Mouse (Mus musculus) embryonic facial prominence, embryonic 14.5 days (tissue): Measurements from ENCODE around the gene Unk. TPM values are rescaled to one million over a fixed set of nuclear protein-coding genes. Genes with fewer than 3 reads are reported as not detected.
"Not testable (repeated sequence)": the region's sequence is repeated elsewhere in the genome, so short reads cannot be mapped to it uniquely, and the experiment has no call there.

ENCODE experiments used
- ATAC-seq: fragments of 200-750 bp; cut with Nextera tagmentation; 2 replicates; pipeline ENCODE4 v1.8.0; 2017; ENCODE audit warnings: low read depth, moderate number of reproducible peaks, moderate TSS enrichment
- DNase-seq: peaks from one replicate; pipeline ENCODE4 v3.0.0-alpha.2; 2015; ENCODE audit warnings: low spot score
- H3K27ac ChIP-seq: fragments of 300-500 bp; sonication (generic); replicated peaks from 2 replicates; pipeline ENCODE4 v1.5.1; 2014; ENCODE audit warnings: low read depth, mild to moderate bottlenecking, low read length, moderate library complexity
- H3K27me3 ChIP-seq: fragments of 300-500 bp; sonication (generic); replicated peaks from 2 replicates; pipeline ENCODE4 v1.6.1; 2014; ENCODE audit warnings: low read length; ENCODE audit not compliant: control insufficient read depth, insufficient read depth
- H3K36me3 ChIP-seq: fragments of 300-500 bp; sonication (generic); 2 replicates; pipeline ENCODE4 v1.6.1; 2014; ENCODE audit warnings: low read length, mixed read lengths; ENCODE audit not compliant: control insufficient read depth, insufficient read depth
- H3K4me1 ChIP-seq: fragments of 300-500 bp; sonication (generic); 2 replicates; pipeline ENCODE4 v1.6.1; 2014; ENCODE audit warnings: antibody characterized with exemption, low read length; ENCODE audit not compliant: control insufficient read depth, insufficient read depth
- H3K4me2 ChIP-seq: fragments of 300-500 bp; sonication (generic); 2 replicates; pipeline ENCODE4 v1.6.1; 2014; ENCODE audit warnings: low read depth, mild to moderate bottlenecking, low read length, moderate library complexity, mixed read lengths
- H3K4me3 ChIP-seq: fragments of 300-500 bp; sonication (generic); 2 replicates; pipeline ENCODE4 v1.5.1; 2014; ENCODE audit warnings: low read depth, mild to moderate bottlenecking, low read length
- H3K9ac ChIP-seq: fragments of 300-500 bp; sonication (generic); 2 replicates; pipeline ENCODE4 v1.6.1; 2014; ENCODE audit warnings: low read depth, mild to moderate bottlenecking, low read length, moderate library complexity, mixed read lengths
- H3K9me3 ChIP-seq: fragments of 300-500 bp; sonication (generic); 2 replicates; pipeline ENCODE4 v1.6.1; 2016; ENCODE audit warnings: low read length; ENCODE audit not compliant: control insufficient read depth
- WGBS: fragments of 180-500 bp; shearing (Covaris S2); extraction: QIAGEN DNeasy Blood & Tissue Kit; methylation state at CpG from one replicate; pipeline ENCODE4 v1.1.7; 2014; 5-methylcytosine and 5-hydroxymethylcytosine counted together
- polyA plus RNA-seq: library from polyadenylated mRNA; unstranded; fragments of >200 nt; fragmentation: Nextera tagmentation; extraction: Ambion mirVana; gene quantifications from 2 replicates; pipeline ENCODE4 v1.2.1, GENCODE M21; 2014

Unk gene
- polyA plus RNA-seq, 1 experiment from 2014 or later: 25.1 TPM

GRCm38 (mm10) chr11:116089545-116089944 is 59.4 kb downstream of the Unk start:
- WGBS: 87% methylated on average over 6 of the region's 6 CpGs
- Histone ChIP-seq H3K36me3 (no peaks in the 10 kb centered on the region), H3K4me3 (no peak overlapping the region), H3K27ac (no peak overlapping the region), H3K9ac (no peak overlapping the region), H3K4me2 (no peak overlapping the region), H3K4me1 (peaks cover 12% of the 10 kb centered on the region), H3K27me3 (no peaks in the 10 kb centered on the region), H3K9me3 (no peaks in the 10 kb centered on the region)
- DNase-seq (no peak), ATAC-seq (no peak)

GRCm38 (mm10) chr11:116091591-116091990 is 61.5 kb downstream of the Unk start:
- Histone ChIP-seq H3K9ac (no peak overlapping the region), H3K4me3 (no peak overlapping the region), H3K4me1 (no peaks in the 10 kb centered on the region), H3K36me3 (no peaks in the 10 kb centered on the region), H3K27ac (no peak overlapping the region), H3K9me3 (peaks cover 2% of the 10 kb centered on the region; the same call in 1 of the 2 replicates), H3K27me3 (no peaks in the 10 kb centered on the region), H3K4me2 (no peak overlapping the region)
- WGBS: 77% methylated on average over 6 of the region's 6 CpGs
- ATAC-seq (no peak), DNase-seq (no peak)

GRCm38 (mm10) chr11:116092959-116093358 is 62.8 kb downstream of the Unk start:
- not testable (repeated sequence) for ATAC-seq, H3K4me2 ChIP-seq, DNase-seq, H3K9ac ChIP-seq, H3K36me3 ChIP-seq, H3K4me3 ChIP-seq, H3K9me3 ChIP-seq, H3K27me3 ChIP-seq, H3K27ac ChIP-seq, H3K4me1 ChIP-seq
- WGBS: 88% methylated on average over 6 of the region's 6 CpGs

GRCm38 (mm10) chr11:116093771-116094565 is 63.8 kb downstream of the Unk start:
- H3K27me3 ChIP-seq: no peaks in the 10 kb centered on the region
- no peaks in the 10 kb centered on the region for H3K36me3 ChIP-seq
- no peak overlapping the region for H3K27ac ChIP-seq

GRCm38 (mm10) chr11:116095573-116095972 is 65.5 kb downstream of the Unk start:
- ATAC-seq (no peak), DNase-seq (no peak)
- H3K4me3 ChIP-seq: no peak overlapping the region
- no peaks in the 10 kb centered on the region for H3K36me3 ChIP-seq
- WGBS: 63% methylated on average over 3 of the region's 3 CpGs
- H3K4me2 ChIP-seq: no peak overlapping the region
- H3K4me1 ChIP-seq: no peaks in the 10 kb centered on the region
- no peak overlapping the region for H3K27ac ChIP-seq
- peaks cover 5% of the 10 kb centered on the region; the same call in 1 of the 2 replicates for H3K9me3 ChIP-seq
- H3K9ac ChIP-seq: no peak overlapping the region
- H3K27me3 ChIP-seq: no peaks in the 10 kb centered on the region

More at GRCm38 (mm10) chr11:116093771-116094565, 63.8 kb downstream of the Unk start:
- ATAC-seq (no peak), DNase-seq (no peak)
- Histone ChIP-seq H3K4me1 (no peaks in the 10 kb centered on the region), H3K4me2 (no peak overlapping the region), H3K9ac (no peak overlapping the region), H3K4me3 (no peak overlapping the region), H3K9me3 (peaks cover 5% of the 10 kb centered on the region; the same call in 1 of the 2 replicates)
- 59% methylated on average over 16 of the region's 16 CpGs for WGBS

GRCm38 (mm10) chr11:116096213-116097108 is 66.3 kb downstream of the Unk start:
- 89% methylated on average over 5 of the region's 5 CpGs for WGBS
- no peaks in the 10 kb centered on the region for H3K36me3 ChIP-seq
- H3K27me3 ChIP-seq: no peaks in the 10 kb centered on the region
- H3K9ac ChIP-seq: no peak overlapping the region
- H3K4me3 ChIP-seq: no peak overlapping the region
- ATAC-seq (no peak), DNase-seq (no peak)
- no peak overlapping the region for H3K27ac ChIP-seq
- no peak overlapping the region for H3K4me2 ChIP-seq
- peaks cover 5% of the 10 kb centered on the region for H3K4me1 ChIP-seq
- H3K9me3 ChIP-seq: peaks cover 5% of the 10 kb centered on the region; the same call in 1 of the 2 replicates

- Histone ChIP-seq H3K9ac (no peak overlapping the region), H3K27me3 (no peaks in the 10 kb centered on the region), H3K4me2 (no peak overlapping the region), H3K36me3 (no peaks in the 10 kb centered on the region), H3K27ac (peak overlapping the region; percentile 48; the same call in 1 of the 2 replicates), H3K4me1 (peaks cover 26% of the 10 kb centered on the region), H3K9me3 (peaks cover 5% of the 10 kb centered on the region; the same call in 1 of the 2 replicates), H3K4me3 (no peak overlapping the region)
- ATAC-seq: no peak
- no peak for DNase-seq
- 72% methylated on average over 14 of the region's 14 CpGs for WGBS
These were observed 68.8 kb downstream of the Unk start for GRCm38 (mm10) chr11:116098711-116099460.

- WGBS: 86% methylated on average over 6 of the region's 6 CpGs
- H3K27ac ChIP-seq: no peak overlapping the region
- H3K36me3 ChIP-seq: no peaks in the 10 kb centered on the region
- no peak overlapping the region for H3K4me2 ChIP-seq
- no peak overlapping the region for H3K4me3 ChIP-seq
- no peak for ATAC-seq
- peaks cover 31% of the 10 kb centered on the region for H3K4me1 ChIP-seq
- no peak for DNase-seq
- H3K9me3 ChIP-seq: peaks cover 5% of the 10 kb centered on the region; the same call in 1 of the 2 replicates
- H3K27me3 ChIP-seq: no peaks in the 10 kb centered on the region
- H3K9ac ChIP-seq: no peak overlapping the region
These were observed 69.3 kb downstream of the Unk start for GRCm38 (mm10) chr11:116099462-116099861.
